Mouse (Mus musculus) heart, adult 2 months (tissue): ENCODE measurements around the gene 1700020N01Rik.

Experiments used
- CTCF ChIP-seq: fragments of 200-600 bp; IDR thresholded peaks from 2 replicates; pipeline ENCODE4 v1.8.1; 2022; ENCODE audit warnings: antibody characterized with exemption, mild to moderate bottlenecking, moderate library complexity
- EP300 ChIP-seq: fragments of 200-500 bp; IDR thresholded peaks from 2 replicates; pipeline ENCODE4 v1.6.1; 2011; ENCODE audit warnings: low read depth, low read length, control low read depth; ENCODE audit not compliant: insufficient read depth
- POLR2A ChIP-seq: fragments of 200-500 bp; IDR thresholded peaks from 2 replicates; pipeline ENCODE4 v1.6.1; 2011; ENCODE audit warnings: mild to moderate bottlenecking, low read depth, low read length, control low read depth; ENCODE audit not compliant: insufficient read depth

DNA sequence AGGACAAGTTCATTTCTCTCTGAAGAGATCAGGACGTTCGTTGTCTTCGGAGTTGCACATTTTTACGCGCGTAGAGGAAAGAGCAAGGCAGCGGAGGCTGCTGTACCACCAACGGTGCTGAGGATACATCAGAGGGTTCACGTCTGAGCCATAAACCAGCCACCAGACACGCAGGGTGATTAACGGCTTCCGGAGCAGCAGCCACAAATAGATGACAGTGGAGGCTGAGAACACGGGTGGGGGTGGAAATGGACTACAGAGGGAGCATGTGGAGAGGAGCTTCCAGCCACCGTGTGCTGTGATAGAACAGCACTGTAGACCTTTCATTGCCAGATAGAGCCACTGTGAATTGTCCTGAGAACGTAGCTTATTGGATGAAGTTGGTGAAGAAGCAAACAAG is 33.2 kb upstream of the 1700020N01Rik start:
- TF ChIP-seq EP300 (no peak), CTCF (no peak), POLR2A (no peak)
